Mouse (Mus musculus): Measurements from ENCODE around the gene Slc16a9.

GRCm38 (mm10) chr10:70328139-70328538, 83.2 kb downstream of the Slc16a9 start:
- TF ChIP-seq CTCF (IDR thresholded peaks at IDR 0.05; ENCODE audit: control insufficient read depth, insufficient read depth, low read length), result no peak
- no peak for TF ChIP-seq POLR2A (IDR thresholded peaks at IDR 0.05; ENCODE audit: borderline replicate concordance, control insufficient read depth, low read depth, low read length)
